Mouse (Mus musculus) heart, adult 2 months (tissue): Measurements from ENCODE around the gene Ecm2.

ENCODE experiments used
- CTCF ChIP-seq: fragments of 200-600 bp; IDR thresholded peaks from 2 replicates; pipeline ENCODE4 v1.8.1; 2022; ENCODE audit warnings: antibody characterized with exemption, mild to moderate bottlenecking, moderate library complexity
- EP300 ChIP-seq: fragments of 200-500 bp; IDR thresholded peaks from 2 replicates; pipeline ENCODE4 v1.6.1; 2011; ENCODE audit warnings: low read depth, low read length, control low read depth; ENCODE audit not compliant: insufficient read depth

- no peak for TF ChIP-seq EP300
- no peak for TF ChIP-seq CTCF
Observed at GRCm38 (mm10) chr13:49485388-49485787, 19.2 kb upstream of the Ecm2 start.
